Mouse (Mus musculus): ENCODE measurements at regions not wholly inside any gene's neighbourhood (a gene's known extent, or its start where the extent isn't known, plus 50 kb on each side); places are given as distances from the start of the nearest gene placed in this dataset.

DNA sequence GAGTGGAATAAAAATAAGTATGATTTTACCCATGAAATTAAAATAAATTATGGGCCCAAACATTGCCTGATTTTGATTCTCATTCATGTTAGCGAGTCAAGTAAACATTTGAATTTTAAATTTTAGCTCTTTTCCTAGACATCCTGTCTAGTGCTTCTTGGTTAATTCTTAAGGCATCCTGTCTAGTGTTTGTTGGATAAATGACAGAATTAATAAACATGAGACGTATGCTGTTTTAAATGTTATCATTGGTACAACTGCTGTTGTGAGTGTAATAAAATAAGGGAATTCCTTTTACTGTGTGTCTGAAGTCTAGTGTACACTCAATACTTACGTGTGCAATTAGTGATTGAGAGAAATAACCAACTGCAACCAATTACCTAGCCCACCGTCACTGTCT, 149.0 kb upstream of the Trpm3 start:
- no peak for DNase-seq (ENCODE audit: low spot score)
- 86% methylated on average over 4 of the region's 4 CpGs for WGBS
- Histone ChIP-seq H3K4me3 (no peak overlapping the region), H3K27me3 (ENCODE audit: low read depth, poor library complexity, severe bottlenecking) (no peaks in the 10 kb centered on the region), H3K9me3 (replicated peaks) (no peaks in the 10 kb centered on the region), H3K36me3 (no peaks in the 10 kb centered on the region), H3K4me1 (no peaks in the 10 kb centered on the region), H3K27ac (no peak overlapping the region)

GRCm38 (mm10) chr19:21990970-21991369, 147.9 kb upstream of the Trpm3 start:
- no peak for DNase-seq (ENCODE audit: low spot score)
- H3K9me3 ChIP-seq (replicated peaks), result no peaks in the 10 kb centered on the region
- no peaks in the 10 kb centered on the region for H3K27me3 ChIP-seq (ENCODE audit: low read depth, poor library complexity, severe bottlenecking)
- H3K27ac ChIP-seq, result no peak overlapping the region
- H3K36me3 ChIP-seq, result no peaks in the 10 kb centered on the region
- H3K4me3 ChIP-seq, result no peak overlapping the region
- H3K4me1 ChIP-seq, result no peaks in the 10 kb centered on the region
- WGBS, result 91% methylated on average over 4 of the region's 4 CpGs

DNA sequence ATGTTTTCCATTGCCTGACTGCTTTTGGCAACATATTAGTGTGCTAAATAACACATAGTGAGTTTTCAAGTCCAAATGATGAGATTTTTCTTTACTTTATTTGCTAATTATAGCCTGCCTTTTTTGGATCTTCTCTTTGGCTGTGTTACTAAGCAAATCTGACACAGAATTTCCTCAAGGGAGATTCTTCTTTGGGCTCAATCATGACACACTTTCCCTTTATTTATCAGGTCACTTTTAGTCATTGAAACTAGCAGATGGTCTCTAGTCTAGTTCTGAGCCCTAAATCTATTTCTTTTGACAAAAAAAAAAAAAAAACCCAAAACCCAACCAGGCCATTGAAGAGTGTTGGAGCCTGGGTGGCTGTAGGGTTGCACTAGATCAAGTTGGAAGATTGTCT, 147.4 kb upstream of the Trpm3 start:
- Histone ChIP-seq H3K27me3 (ENCODE audit: low read depth, poor library complexity, severe bottlenecking) (no peaks in the 10 kb centered on the region), H3K4me1 (no peaks in the 10 kb centered on the region), H3K27ac (no peak overlapping the region), H3K4me3 (no peak overlapping the region), H3K9me3 (replicated peaks) (no peaks in the 10 kb centered on the region), H3K36me3 (no peaks in the 10 kb centered on the region)
- no peak for DNase-seq (ENCODE audit: low spot score)

GRCm38 (mm10) chr19:21999621-22000020, 139.2 kb upstream of the Trpm3 start:
- Histone ChIP-seq H3K36me3 (no peaks in the 10 kb centered on the region), H3K4me1 (no peaks in the 10 kb centered on the region), H3K27me3 (ENCODE audit: low read depth, poor library complexity, severe bottlenecking) (no peaks in the 10 kb centered on the region), H3K4me3 (no peak overlapping the region), H3K9me3 (replicated peaks) (no peaks in the 10 kb centered on the region), H3K27ac (no peak overlapping the region)
- DNase-seq (ENCODE audit: low spot score), result no peak
- WGBS, result 82% methylated on average over 5 of the region's 5 CpGs

- WGBS, result 88% methylated on average over 13 of the region's 13 CpGs
- H3K27ac ChIP-seq, result no peak overlapping the region
- H3K4me3 ChIP-seq, result no peak overlapping the region
- no peaks in the 10 kb centered on the region for H3K9me3 ChIP-seq (replicated peaks)
- H3K4me1 ChIP-seq, result no peaks in the 10 kb centered on the region
- H3K36me3 ChIP-seq, result no peaks in the 10 kb centered on the region
- no peaks in the 10 kb centered on the region for H3K27me3 ChIP-seq (ENCODE audit: low read depth, poor library complexity, severe bottlenecking)
- DNase-seq (ENCODE audit: low spot score), result no peak
Observed at GRCm38 (mm10) chr19:22008053-22008935, 130.6 kb upstream of the Trpm3 start.

- 81% methylated on average over 5 of the region's 5 CpGs for WGBS
- H3K27me3 ChIP-seq (ENCODE audit: low read depth, poor library complexity, severe bottlenecking), result no peaks in the 10 kb centered on the region
Observed at GRCm38 (mm10) chr19:22010239-22010638, 128.6 kb upstream of the Trpm3 start.

GRCm38 (mm10) chr19:22015854-22016610, 122.8 kb upstream of the Trpm3 start:
- no peaks in the 10 kb centered on the region for H3K27me3 ChIP-seq (ENCODE audit: low read depth, poor library complexity, severe bottlenecking)
- no peaks in the 10 kb centered on the region for H3K36me3 ChIP-seq
- 93% methylated on average over 3 of the region's 3 CpGs for WGBS
- no peaks in the 10 kb centered on the region for H3K4me1 ChIP-seq
- no peak for DNase-seq (ENCODE audit: low spot score)
- no peak overlapping the region for H3K27ac ChIP-seq
- H3K4me3 ChIP-seq, result no peak overlapping the region
- no peaks in the 10 kb centered on the region for H3K9me3 ChIP-seq (replicated peaks)

More at GRCm38 (mm10) chr19:22010239-22010638, 128.6 kb upstream of the Trpm3 start:
- no peak overlapping the region for H3K27ac ChIP-seq
- H3K36me3 ChIP-seq, result no peaks in the 10 kb centered on the region
- H3K9me3 ChIP-seq (replicated peaks), result no peaks in the 10 kb centered on the region
- H3K4me3 ChIP-seq, result no peak overlapping the region
- no peak for DNase-seq (ENCODE audit: low spot score)
- no peaks in the 10 kb centered on the region for H3K4me1 ChIP-seq

- Histone ChIP-seq H3K4me3 (no peak overlapping the region), H3K9me3 (replicated peaks) (no peaks in the 10 kb centered on the region), H3K27ac (no peak overlapping the region), H3K27me3 (ENCODE audit: low read depth, poor library complexity, severe bottlenecking) (no peaks in the 10 kb centered on the region), H3K4me1 (no peaks in the 10 kb centered on the region), H3K36me3 (no peaks in the 10 kb centered on the region)
- 91% methylated on average over 2 of the region's 2 CpGs for WGBS
- DNase-seq (ENCODE audit: low spot score), result no peak
Observed at GRCm38 (mm10) chr19:22017425-22017824, 121.4 kb upstream of the Trpm3 start.

DNA sequence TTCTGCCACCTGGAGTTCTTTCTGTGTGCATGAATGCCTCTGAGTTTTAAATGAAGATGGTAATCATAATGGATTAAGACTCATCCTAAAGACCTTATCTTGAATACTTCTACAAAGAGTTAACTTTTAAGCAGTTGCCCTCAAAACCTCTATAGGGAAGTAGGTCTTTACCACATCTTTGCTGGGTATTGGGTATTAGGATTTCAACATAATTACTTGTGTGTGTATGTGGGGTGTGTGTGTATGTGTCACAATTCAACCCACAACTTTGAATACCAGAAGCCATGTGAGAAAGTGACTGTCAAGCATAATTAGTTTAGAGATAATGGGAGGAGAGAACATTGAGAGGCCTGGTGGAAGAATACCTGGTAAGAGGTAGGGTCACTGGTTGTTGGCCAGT, 111.3 kb upstream of the Trpm3 start:
- DNase-seq (ENCODE audit: low spot score), result no peak
- H3K27ac ChIP-seq, result no peak overlapping the region
- no peak overlapping the region for H3K4me3 ChIP-seq

DNA sequence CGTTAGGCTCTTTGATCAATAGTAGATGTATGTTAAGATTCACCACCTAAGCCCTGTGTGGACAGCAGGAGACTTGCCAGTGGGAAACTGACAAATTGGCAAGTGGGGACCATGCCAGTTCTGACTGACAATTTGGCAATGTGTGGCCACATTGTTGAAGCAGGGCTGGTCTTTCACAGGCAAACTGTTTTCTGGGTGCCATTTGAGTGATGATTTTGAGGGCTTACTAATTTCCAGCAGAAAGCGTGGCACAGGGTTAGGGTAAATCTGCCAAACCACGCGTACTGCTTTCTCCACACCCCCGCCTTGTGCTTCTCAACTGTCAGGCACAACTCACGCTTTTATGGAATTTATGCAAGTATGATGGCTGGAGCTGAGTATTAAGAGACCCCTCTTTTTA, 91.2 kb upstream of the Trpm3 start:
- no peak overlapping the region for H3K27ac ChIP-seq
- no peaks in the 10 kb centered on the region for H3K9me3 ChIP-seq (replicated peaks)
- DNase-seq (ENCODE audit: low spot score), result no peak
- no peak overlapping the region for H3K4me3 ChIP-seq
- WGBS, result 86% methylated on average over 6 of the region's 6 CpGs
- H3K36me3 ChIP-seq, result no peaks in the 10 kb centered on the region
- H3K4me1 ChIP-seq, result no peaks in the 10 kb centered on the region
- no peaks in the 10 kb centered on the region for H3K27me3 ChIP-seq (ENCODE audit: low read depth, poor library complexity, severe bottlenecking)

More for the DNA sequence above, 111.3 kb upstream of the Trpm3 start:
- Histone ChIP-seq H3K36me3 (no peaks in the 10 kb centered on the region), H3K9me3 (replicated peaks) (no peaks in the 10 kb centered on the region), H3K4me1 (no peaks in the 10 kb centered on the region), H3K27me3 (ENCODE audit: low read depth, poor library complexity, severe bottlenecking) (no peaks in the 10 kb centered on the region)

DNA sequence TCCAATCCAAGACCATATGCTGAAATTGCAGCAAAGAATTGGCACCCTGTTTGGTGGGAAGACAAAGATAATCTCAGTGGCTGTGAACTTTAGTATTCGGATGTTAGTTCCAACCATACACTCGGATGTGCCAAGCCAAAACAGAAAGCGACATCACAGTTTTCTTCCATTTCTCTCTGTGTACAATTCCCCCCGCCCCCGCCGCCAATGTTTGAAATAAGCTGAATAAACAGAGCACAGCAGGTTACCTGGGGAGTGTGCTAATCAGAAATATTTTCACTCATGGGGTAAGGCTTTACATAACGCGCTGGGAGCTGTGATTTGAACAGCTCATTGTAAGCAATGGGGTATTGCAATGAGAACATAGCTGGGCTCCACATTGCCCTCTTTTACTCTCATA, 72.5 kb upstream of the Trpm3 start:
- WGBS, result 93% methylated on average over 8 of the region's 8 CpGs
- no peak for DNase-seq (ENCODE audit: low spot score)

GRCm38 (mm10) chr19:22070246-22071030, 68.4 kb upstream of the Trpm3 start:
- H3K4me1 ChIP-seq, result no peaks in the 10 kb centered on the region
- H3K4me3 ChIP-seq, result no peak overlapping the region
- H3K27ac ChIP-seq, result no peak overlapping the region
- no peaks in the 10 kb centered on the region for H3K36me3 ChIP-seq
- no peaks in the 10 kb centered on the region for H3K9me3 ChIP-seq (replicated peaks)
- no peaks in the 10 kb centered on the region for H3K27me3 ChIP-seq (ENCODE audit: low read depth, poor library complexity, severe bottlenecking)
- WGBS, result 86% methylated on average over 15 of the region's 15 CpGs
- DNase-seq (ENCODE audit: low spot score), result no peak

More for the DNA sequence above, 72.5 kb upstream of the Trpm3 start:
- Histone ChIP-seq H3K27ac (no peak overlapping the region), H3K36me3 (no peaks in the 10 kb centered on the region), H3K4me1 (no peaks in the 10 kb centered on the region), H3K27me3 (ENCODE audit: low read depth, poor library complexity, severe bottlenecking) (no peaks in the 10 kb centered on the region), H3K4me3 (no peak overlapping the region), H3K9me3 (replicated peaks) (no peaks in the 10 kb centered on the region)

GRCm38 (mm10) chr19:22071701-22072100, 67.1 kb upstream of the Trpm3 start:
- Histone ChIP-seq H3K27ac (no peak overlapping the region), H3K36me3 (no peaks in the 10 kb centered on the region), H3K4me3 (no peak overlapping the region), H3K4me1 (no peaks in the 10 kb centered on the region), H3K27me3 (ENCODE audit: low read depth, poor library complexity, severe bottlenecking) (no peaks in the 10 kb centered on the region), H3K9me3 (replicated peaks) (no peaks in the 10 kb centered on the region)
- DNase-seq (ENCODE audit: low spot score), result no peak
- WGBS, result 35% methylated on average over 3 of the region's 3 CpGs
